Mouse (Mus musculus) stomach, postnatal 0 days (tissue): ENCODE measurements at regions not wholly inside any gene's neighbourhood (a gene's known extent, or its start where the extent isn't known, plus 50 kb on each side); places are given as distances from the start of the nearest gene placed in this dataset.

Experiments
- CTCF ChIP-seq: IDR thresholded peaks from 2 replicates; pipeline ENCODE4 v1.5.1; 2016; ENCODE audit warnings: antibody characterized with exemption, low read depth, mild to moderate bottlenecking, moderate library complexity
- EP300 ChIP-seq: optimal IDR thresholded peaks from 2 replicates; pipeline ENCODE3; 2016; ENCODE audit warnings: antibody characterized with exemption

DNA sequence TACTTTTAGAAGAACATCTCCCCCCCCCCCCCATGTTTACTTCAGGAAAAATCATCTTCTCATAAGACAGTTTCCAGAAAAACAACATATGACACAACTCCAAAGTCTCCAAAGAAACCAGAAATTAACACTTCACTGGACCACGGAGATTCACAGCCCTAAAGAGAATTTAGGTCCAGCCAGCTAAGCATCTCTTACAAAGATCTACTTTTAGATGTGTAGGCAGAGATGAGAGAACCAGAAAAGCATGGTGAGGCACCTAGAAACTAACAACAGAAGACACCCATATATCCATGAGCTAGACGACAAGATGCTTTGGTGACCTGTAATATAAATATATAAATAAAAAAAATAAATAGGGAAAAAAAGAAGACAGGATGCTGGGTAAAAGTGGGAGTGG is 105.2 kb upstream of the Hpf1 start:
- TF ChIP-seq CTCF (no peak), EP300 (no peak)
